Mouse (Mus musculus): ENCODE data around the gene Susd1. TPM values are rescaled to one million over a fixed set of nuclear protein-coding genes. Genes with fewer than 3 reads are reported as not detected.
A peak's percentile ranks its signal among the peaks of the same experiment; 100 is the strongest.

Gene Susd1
- polyA plus RNA-seq, 1 experiment from 2014 or later: 1.3 TPM

GRCm38 (mm10) chr4:59394155-59394554, 44.3 kb downstream of the Susd1 start:
- H3K36me3 ChIP-seq: no peaks in the 10 kb centered on the region
- 99% methylated on average over 2 of the region's 2 CpGs for WGBS
- 0 out of 2 replicates have a peak, but pooled peaks cover under 1% of the 10 kb centered on the region for H3K4me1 ChIP-seq
- H3K27me3 ChIP-seq (replicated peaks): no peaks in the 10 kb centered on the region
- no peak overlapping the region for H3K27ac ChIP-seq
- no peak overlapping the region for H3K4me3 ChIP-seq
- no peaks in the 10 kb centered on the region for H3K9me3 ChIP-seq
- H3K9ac ChIP-seq: no peak overlapping the region
- H3K4me2 ChIP-seq (replicated peaks): no peak overlapping the region
- ATAC-seq (ENCODE audit: low FRiP score, low read depth): no peak

DNA sequence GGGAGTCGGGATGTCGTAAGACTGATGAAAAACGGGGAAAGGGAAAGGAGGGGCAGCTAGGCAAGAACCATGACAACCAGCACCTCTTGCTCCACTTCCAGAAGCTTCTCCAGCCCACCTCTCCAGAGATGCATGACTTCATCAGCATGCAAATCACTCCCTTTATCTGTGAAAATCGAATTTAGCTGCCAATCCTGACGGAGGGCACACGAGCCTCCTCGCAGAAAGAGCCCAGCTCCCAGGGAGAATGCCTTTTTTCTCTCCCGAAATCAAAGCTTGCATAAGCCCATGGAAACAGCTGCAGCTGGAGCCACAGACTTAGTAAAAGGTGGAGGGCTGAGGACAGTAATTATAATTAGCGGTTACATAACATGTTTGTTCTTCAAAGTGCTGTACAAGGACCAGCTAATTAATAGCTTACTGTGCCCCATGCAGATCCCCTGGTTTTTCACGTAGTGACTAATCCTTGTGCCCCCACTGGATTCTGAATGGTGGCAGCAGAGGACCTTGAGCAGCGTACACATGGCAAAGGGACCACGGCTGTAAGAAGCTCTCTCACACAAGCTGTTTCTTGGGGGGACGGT, 49.9 kb downstream of the Susd1 start:
- no peaks in the 10 kb centered on the region for H3K27me3 ChIP-seq (replicated peaks)
- H3K27ac ChIP-seq: no peak overlapping the region
- peaks cover 5% of the 10 kb centered on the region for H3K4me1 ChIP-seq
- no peak for ATAC-seq (ENCODE audit: low FRiP score, low read depth)
- no peak overlapping the region for H3K4me3 ChIP-seq
- no peak overlapping the region for H3K9ac ChIP-seq
- WGBS: 34% methylated on average over 13 of the region's 13 CpGs
- peak overlapping the region; percentile 38 for H3K4me2 ChIP-seq (replicated peaks)
- no peaks in the 10 kb centered on the region for H3K36me3 ChIP-seq
- no peaks in the 10 kb centered on the region for H3K9me3 ChIP-seq

- Histone ChIP-seq H3K9me3 (no peaks in the 10 kb centered on the region), H3K4me3 (no peak overlapping the region), H3K9ac (no peak overlapping the region), H3K4me1 (peaks cover 5% of the 10 kb centered on the region), H3K4me2 (replicated peaks) (no peak overlapping the region), H3K27me3 (replicated peaks) (no peaks in the 10 kb centered on the region), H3K36me3 (no peaks in the 10 kb centered on the region), H3K27ac (no peak overlapping the region)
- no peak for ATAC-seq (ENCODE audit: low FRiP score, low read depth)
- 46% methylated on average over 13 of the region's 13 CpGs for whole genome bisulfite sequencing
Observed at GRCm38 (mm10) chr4:59387387-59388210, 50.8 kb downstream of the Susd1 start.

DNA sequence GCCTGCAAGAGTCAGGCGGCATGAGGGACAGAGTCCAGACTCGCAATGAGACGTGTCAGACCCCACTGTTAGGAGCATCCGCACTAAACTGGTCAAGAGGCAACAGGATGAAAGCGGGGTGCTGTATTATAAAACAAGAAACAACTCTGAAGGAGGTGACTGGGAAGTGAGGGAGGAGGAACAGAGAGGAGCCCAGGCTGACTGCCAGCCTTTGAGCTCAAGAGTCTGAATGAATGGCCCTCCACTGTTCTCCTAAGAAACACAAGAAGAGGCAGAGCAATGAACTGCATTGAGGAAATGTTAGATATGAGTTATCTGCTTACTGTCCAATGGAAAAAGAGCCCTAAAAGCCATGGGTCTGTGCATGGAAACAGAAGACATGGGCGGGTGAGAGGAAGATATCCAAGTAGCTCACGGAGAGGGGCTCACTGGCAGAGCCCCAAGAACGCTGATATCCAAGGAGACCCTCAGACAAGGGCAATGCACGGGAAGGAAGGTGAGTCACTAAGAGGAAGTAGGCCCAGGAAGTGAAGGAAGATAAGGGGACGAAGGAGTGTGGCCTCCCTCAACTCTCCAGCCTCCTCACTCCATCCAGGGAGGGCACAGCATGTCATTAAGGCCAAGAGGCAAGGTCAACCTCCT, 53.1 kb downstream of the Susd1 start:
- no peak overlapping the region for H3K27ac ChIP-seq
- H3K4me3 ChIP-seq: no peak overlapping the region
- 71% methylated on average over 10 of the region's 10 CpGs for WGBS
- peaks cover 5% of the 10 kb centered on the region for H3K4me1 ChIP-seq
- H3K36me3 ChIP-seq: no peaks in the 10 kb centered on the region
- H3K9ac ChIP-seq: no peak overlapping the region
- H3K9me3 ChIP-seq: no peaks in the 10 kb centered on the region
- ATAC-seq (ENCODE audit: low FRiP score, low read depth): no peak
- H3K27me3 ChIP-seq (replicated peaks): no peaks in the 10 kb centered on the region
- H3K4me2 ChIP-seq (replicated peaks): no peak overlapping the region

GRCm38 (mm10) chr4:59383791-59384190, 54.6 kb downstream of the Susd1 start:
- Histone ChIP-seq H3K4me1 (peaks cover 1% of the 10 kb centered on the region), H3K27me3 (replicated peaks) (no peaks in the 10 kb centered on the region), H3K4me2 (replicated peaks) (no peak overlapping the region), H3K36me3 (no peaks in the 10 kb centered on the region), H3K4me3 (no peak overlapping the region), H3K9me3 (no peaks in the 10 kb centered on the region), H3K9ac (no peak overlapping the region), H3K27ac (no peak overlapping the region)
- ATAC-seq (ENCODE audit: low FRiP score, low read depth): no peak
- 56% methylated on average over 3 of the region's 3 CpGs for WGBS

GRCm38 (mm10) chr4:59382131-59382530, 56.3 kb downstream of the Susd1 start:
- H3K36me3 ChIP-seq: no peaks in the 10 kb centered on the region
- no peaks in the 10 kb centered on the region for H3K9me3 ChIP-seq
- ATAC-seq (ENCODE audit: low FRiP score, low read depth): no peak
- WGBS: 31% methylated on average over 12 of the region's 12 CpGs
- H3K27me3 ChIP-seq (replicated peaks): no peaks in the 10 kb centered on the region
- H3K9ac ChIP-seq: no peak overlapping the region
- peak overlapping the region; percentile 43 for H3K4me2 ChIP-seq (replicated peaks)
- H3K27ac ChIP-seq: no peak overlapping the region
- H3K4me1 ChIP-seq: no peaks in the 10 kb centered on the region
- H3K4me3 ChIP-seq: 0 out of 2 replicates have a peak overlapping the region, but pooled peaks have one; percentile 2

GRCm38 (mm10) chr4:59381007-59381743, 57.3 kb downstream of the Susd1 start:
- WGBS: 72% methylated on average over 13 of the region's 13 CpGs
- ATAC-seq (ENCODE audit: low FRiP score, low read depth): no peak
- no peaks in the 10 kb centered on the region for H3K9me3 ChIP-seq
- no peak overlapping the region for H3K27ac ChIP-seq
- H3K4me3 ChIP-seq: no peak overlapping the region
- H3K4me1 ChIP-seq: no peaks in the 10 kb centered on the region
- no peaks in the 10 kb centered on the region for H3K27me3 ChIP-seq (replicated peaks)
- H3K36me3 ChIP-seq: no peaks in the 10 kb centered on the region
- no peak overlapping the region for H3K4me2 ChIP-seq (replicated peaks)
- H3K9ac ChIP-seq: no peak overlapping the region

- H3K36me3 ChIP-seq: no peaks in the 10 kb centered on the region
- H3K4me1 ChIP-seq: no peaks in the 10 kb centered on the region
- ATAC-seq (ENCODE audit: low FRiP score, low read depth): no peak
- H3K27me3 ChIP-seq (replicated peaks): no peaks in the 10 kb centered on the region
- H3K4me2 ChIP-seq (replicated peaks): no peak overlapping the region
- no peak overlapping the region for H3K27ac ChIP-seq
- no peaks in the 10 kb centered on the region for H3K9me3 ChIP-seq
- no peak overlapping the region for H3K9ac ChIP-seq
- 90% methylated on average over 4 of the region's 4 CpGs for WGBS
- H3K4me3 ChIP-seq: no peak overlapping the region
Observed at GRCm38 (mm10) chr4:59380478-59380877, 58.0 kb downstream of the Susd1 start.

DNA sequence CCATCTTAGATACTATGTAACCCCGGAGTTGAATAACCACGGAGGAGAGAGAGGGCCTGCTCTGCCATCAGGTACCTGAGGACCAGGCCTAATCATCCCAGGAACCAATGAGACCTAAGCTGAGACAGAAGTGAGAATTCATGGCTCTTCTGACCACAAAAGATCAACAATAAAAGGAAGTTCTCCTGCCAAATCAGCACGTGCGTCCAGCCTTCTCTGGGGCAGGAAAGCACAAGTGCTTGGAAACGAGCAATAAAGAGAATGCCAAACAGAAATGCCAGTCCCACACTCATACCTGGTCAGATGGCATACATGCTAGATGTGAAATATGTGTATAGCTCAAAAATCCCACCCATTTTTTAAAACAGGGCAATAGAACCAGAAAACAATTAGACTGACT, 58.6 kb downstream of the Susd1 start:
- Histone ChIP-seq H3K4me1 (no peaks in the 10 kb centered on the region), H3K27ac (no peak overlapping the region), H3K4me3 (no peak overlapping the region), H3K27me3 (replicated peaks) (no peaks in the 10 kb centered on the region), H3K9ac (no peak overlapping the region), H3K36me3 (no peaks in the 10 kb centered on the region), H3K9me3 (no peaks in the 10 kb centered on the region), H3K4me2 (replicated peaks) (no peak overlapping the region)
- ATAC-seq (ENCODE audit: low FRiP score, low read depth): no peak
- 79% methylated on average over 5 of the region's 5 CpGs for WGBS

DNA sequence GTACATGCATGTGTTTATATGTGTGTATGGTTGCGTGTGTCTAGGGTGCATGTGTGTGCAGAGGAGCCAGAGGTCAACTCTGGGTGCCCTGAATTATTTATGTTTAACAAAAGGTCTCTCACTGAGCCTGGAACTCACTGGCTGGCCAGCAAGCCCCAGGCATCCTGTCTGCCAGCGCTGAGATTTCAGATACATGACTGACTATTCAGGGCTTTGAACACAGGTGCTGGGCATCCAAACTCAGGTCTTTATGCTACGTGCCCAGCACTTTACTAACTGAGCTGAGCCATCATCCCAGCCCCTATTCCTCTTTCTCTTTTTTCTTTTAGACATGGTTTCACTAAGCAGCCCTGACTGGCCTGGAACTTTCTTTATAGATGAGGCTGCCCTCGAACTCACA, 59.8 kb downstream of the Susd1 start:
- Histone ChIP-seq H3K4me2 (replicated peaks) (no peak overlapping the region), H3K9me3 (no peaks in the 10 kb centered on the region), H3K4me3 (no peak overlapping the region), H3K9ac (no peak overlapping the region), H3K27ac (no peak overlapping the region), H3K36me3 (no peaks in the 10 kb centered on the region), H3K4me1 (no peaks in the 10 kb centered on the region), H3K27me3 (replicated peaks) (no peaks in the 10 kb centered on the region)
- ATAC-seq (ENCODE audit: low FRiP score, low read depth): no peak
- 76% methylated on average over 4 of the region's 4 CpGs for whole genome bisulfite sequencing

DNA sequence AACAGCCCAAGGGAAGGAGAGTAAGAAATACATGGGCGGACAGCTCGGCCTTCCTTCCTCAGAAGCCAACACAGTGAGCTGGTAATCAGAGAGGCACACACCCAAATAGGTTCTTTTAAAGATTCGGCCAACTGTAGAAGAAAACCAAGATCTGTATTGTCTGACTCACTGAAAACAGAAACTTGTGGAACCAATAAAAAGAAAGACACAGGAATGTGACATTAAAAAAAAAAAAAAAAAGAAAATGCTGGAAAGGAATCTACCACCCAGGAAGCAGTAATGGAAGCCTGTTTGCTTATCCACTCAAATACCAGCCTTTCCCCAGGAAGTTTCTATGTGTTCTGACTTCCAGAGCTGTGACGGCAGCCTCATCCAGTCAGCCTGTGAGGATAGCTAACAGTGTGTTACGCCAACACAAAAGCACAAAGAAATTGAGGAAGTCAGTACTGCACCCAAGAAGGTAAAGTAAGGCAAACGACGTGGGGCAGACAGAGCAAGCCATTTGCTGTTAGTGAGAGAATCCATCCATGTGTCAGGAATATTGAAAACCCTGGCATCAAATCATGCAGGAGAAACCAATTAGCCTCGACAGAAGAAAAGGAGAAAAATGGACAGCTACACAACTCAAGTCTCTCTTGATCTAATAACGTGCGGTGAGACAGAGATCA, 64.0 kb downstream of the Susd1 start:
- H3K4me2 ChIP-seq (replicated peaks): no peak overlapping the region
- no peaks in the 10 kb centered on the region for H3K4me1 ChIP-seq
- H3K4me3 ChIP-seq: no peak overlapping the region
- H3K9ac ChIP-seq: no peak overlapping the region
- H3K36me3 ChIP-seq: no peaks in the 10 kb centered on the region
- H3K27me3 ChIP-seq (replicated peaks): no peaks in the 10 kb centered on the region
- WGBS: 71% methylated on average over 10 of the region's 10 CpGs
- ATAC-seq (ENCODE audit: low FRiP score, low read depth): no peak
- no peak overlapping the region for H3K27ac ChIP-seq
- H3K9me3 ChIP-seq: no peaks in the 10 kb centered on the region
